Mouse (Mus musculus): ENCODE data around the gene Mesp2. TPM values are rescaled to one million over a fixed set of nuclear protein-coding genes. Genes with fewer than 3 reads are reported as not detected.
"Not testable (repeated sequence)": the region's sequence is repeated elsewhere in the genome, so short reads cannot be mapped to it uniquely, and the experiment has no call there.

Mesp2 gene
- under 1 TPM in 1 of 2 experiments, not detected in 1; 0.17 TPM for total RNA-seq (2021)

- intact Hi-C loops (cut with DNase I) = no loop called here
- DNase-seq (ENCODE audit: low spot score) = peak; percentile 46
Measured at GRCm38 (mm10) chr7:79810611-79811506, at the start of gene Mesp2. Gene Mesp2, plus strand, starts transcription at chr7:79810727.

DNA sequence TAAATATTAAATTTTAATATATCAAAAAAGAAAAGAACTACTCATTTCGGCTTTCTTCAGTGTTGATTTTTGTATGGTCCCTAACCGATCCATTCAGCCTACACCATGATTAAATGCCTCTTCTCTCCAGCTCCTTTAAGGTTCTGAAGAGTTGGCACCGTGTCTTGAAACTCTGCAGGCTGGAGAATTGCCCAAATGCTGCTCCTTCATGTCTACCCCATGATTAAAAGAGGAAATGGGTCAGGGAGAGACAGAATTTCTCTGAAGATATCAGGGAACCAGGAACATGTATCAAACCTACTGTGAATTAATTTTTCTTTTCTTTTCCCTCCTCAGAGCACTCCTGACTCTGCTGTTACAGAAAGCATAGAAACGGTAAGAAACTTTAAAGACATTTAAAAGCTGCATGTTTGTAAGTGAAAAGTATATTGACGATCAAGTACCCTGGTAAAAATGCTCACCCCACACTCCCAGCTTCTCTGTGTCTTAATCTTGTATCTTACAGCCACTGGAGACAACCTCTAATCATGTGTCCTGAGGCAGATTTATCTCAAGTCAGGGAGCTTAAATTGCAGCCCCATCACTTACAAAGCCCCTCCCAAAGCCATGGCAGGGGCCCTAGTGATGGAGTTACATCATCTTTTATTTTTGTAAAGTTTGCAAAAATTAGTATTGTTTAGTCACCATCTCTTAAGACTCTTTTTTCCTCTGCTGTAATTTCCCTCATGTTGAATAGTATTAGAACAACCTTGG, 49.2 kb upstream of the Mesp2 start:
- intact Hi-C loops (cut with DNase I) = no loop called here
- DNase-seq (ENCODE audit: low spot score) = no peak

- intact Hi-C loops (cut with DNase I) = no loop called here
- DNase-seq (ENCODE audit: low spot score) = no peak
Measured at GRCm38 (mm10) chr7:79762106-79762505, 48.4 kb upstream of the Mesp2 start.

DNA sequence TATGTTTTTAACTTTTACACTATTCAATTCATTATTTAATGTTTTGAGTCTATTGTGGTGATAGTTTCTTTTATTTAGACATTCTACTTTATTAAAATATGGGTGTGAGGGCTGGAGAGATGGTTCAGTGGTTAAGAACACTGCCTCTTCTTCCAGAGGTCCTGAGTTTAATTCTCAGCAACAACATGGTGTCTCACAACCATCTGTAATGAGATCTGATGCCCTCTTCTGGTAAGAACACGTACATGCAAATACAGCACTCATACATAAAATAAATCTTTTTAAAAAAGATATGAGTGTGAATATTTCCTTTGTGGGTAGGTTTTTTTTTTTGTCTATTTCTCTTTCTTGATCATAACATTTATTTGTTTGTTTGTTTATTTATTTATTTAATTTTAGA, 44.5 kb upstream of the Mesp2 start:
- intact Hi-C loops (cut with DNase I) = no loop called here
- DNase-seq (ENCODE audit: low spot score) = no peak

DNA sequence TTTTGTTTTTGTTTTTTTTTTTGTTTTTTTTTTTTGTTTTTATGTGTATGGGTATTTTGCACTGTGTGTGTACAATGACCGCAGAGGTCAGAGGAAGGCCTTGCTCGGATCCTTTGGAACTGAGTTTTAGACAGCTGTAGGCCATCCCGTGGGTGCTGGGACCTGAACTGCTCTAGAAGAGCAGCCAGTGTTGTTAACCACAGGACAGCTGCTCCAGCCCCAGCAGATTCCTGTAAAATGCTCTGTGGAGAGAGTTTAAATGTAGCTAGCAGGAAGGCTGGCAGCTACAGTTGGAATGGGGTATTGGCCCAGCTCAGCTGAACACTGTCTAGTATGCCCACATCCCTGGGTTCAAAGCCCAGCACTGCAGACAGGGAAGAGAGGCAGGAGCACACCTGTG, 40.9 kb upstream of the Mesp2 start:
- intact Hi-C loops (cut with DNase I) = no loop called here
- no peak for DNase-seq (ENCODE audit: low spot score)

DNA sequence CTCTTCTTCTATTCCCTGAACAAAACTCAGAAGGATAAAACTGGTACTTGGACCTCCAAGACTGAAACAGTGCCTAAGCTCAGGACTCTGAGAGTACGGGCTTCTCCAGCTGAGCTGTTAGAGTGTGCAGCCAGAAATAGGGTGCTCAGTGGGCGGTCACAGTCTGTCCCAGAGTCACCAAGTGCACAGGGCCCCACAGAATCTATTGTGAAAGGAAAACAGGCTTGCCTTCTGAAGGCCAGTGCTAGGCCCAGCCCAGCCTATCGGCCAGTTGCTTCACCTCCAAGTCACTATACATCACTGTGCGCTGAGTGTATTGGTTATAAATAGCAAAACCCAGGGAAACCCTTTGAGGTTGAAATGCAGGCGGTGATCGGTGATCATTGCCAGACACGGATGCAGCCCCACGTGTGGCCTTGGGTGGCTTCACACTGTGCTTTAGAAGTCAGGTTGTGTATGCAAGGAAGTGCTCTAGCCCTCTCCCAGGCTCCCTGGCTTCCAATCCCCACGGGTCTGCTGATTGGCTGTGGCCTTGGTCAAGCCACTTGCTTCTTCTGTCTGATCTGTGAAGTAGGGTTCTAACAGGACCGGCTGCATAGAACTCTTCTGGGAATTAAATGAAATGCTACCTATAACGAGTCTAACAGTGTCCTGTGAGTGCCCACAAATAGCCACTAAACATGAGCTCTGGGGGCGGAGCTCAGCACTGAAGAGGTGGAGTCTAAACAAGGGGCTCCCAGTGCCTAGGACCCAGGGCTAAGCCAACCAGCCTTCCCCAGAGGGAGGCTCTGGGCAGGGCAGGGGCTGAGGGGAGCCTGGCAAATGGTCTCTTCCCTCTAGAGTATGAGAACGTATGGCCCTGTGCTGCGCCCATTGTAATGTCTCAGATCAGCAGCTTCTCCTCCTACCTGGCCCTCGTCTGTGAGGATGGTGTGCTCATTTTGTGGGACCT, 38.7 kb upstream of the Mesp2 start:
- DNase-seq (ENCODE audit: low spot score) = no peak
- intact Hi-C loops (cut with DNase I) = no loop called here

DNA sequence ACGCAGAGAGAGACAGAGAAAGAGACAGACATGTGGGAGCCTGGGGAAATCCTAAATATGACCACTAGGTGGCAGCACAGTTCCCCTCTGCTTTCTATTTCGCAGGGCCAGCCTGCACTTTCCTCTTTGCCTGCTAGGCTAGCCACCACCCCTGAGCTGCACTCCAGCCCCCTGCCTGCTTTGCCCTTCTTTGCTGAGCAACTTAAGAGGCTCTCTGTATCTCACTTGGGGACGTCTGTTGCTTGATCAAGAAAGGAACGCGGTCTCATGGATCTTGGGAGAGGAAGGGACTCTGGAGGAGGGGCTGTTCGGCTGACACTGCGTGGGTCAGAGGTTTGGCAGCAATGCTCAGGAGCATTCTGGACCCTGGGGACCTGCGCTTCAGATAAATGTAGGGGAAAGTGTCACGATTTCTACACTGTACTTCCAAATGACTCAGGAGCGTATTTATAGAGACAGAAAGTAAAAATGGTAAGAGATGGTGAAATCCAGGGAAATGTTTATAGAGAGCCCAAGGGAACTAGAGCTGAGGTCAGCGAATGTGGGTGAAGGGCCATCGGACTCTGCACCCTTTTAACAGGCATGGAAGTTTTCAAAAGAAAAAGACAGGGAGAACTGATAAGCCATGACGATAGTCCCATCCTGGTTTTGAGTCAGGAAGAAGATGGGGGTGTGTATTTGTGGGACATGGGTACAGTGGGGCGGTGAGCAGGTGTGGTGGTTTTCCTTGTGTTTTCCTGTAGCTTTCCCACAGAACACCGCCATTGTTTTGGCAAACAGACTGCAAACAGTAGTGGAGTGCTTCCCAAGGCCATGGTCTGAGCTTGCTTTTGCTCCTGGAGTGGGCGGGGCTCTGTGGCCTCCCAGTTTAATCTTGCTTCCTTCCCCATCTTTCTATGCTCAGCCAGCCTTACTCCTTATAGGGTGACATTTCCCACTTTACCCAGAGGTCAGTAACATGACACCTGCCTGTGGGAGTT, 29.6 kb upstream of the Mesp2 start:
- intact Hi-C loops (cut with DNase I) = no loop called here
- peak; percentile 36 for DNase-seq (ENCODE audit: low spot score)

GRCm38 (mm10) chr7:79781826-79782515, 28.6 kb upstream of the Mesp2 start:
- intact Hi-C loops (cut with DNase I) = no loop called here
- no peak for DNase-seq (ENCODE audit: low spot score)

GRCm38 (mm10) chr7:79782516-79782855, 28.0 kb upstream of the Mesp2 start:
- intact Hi-C loops (cut with DNase I) = no loop called here
- no peak for DNase-seq (ENCODE audit: low spot score)

DNA sequence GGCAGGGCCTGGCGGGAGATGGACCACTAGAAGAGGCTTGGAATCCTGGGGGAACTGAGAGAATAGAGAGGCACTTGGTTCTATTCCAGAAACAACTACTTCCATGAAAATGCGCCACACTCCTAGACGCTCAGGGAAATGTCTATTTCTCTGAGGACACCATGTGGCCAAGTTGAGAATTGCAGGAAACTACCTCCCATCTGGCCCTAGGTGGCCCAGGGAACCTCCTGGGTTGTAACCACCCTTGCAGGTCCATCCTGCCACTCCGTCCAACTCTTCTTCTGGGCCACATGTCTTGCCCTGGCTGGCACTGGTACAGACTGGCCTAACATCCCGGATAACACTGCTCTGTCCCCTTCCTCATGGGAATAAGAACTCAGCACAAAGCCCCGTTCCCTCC, 24.2 kb upstream of the Mesp2 start:
- intact Hi-C loops (cut with DNase I) = no loop called here
- no peak for DNase-seq (ENCODE audit: low spot score)

GRCm38 (mm10) chr7:79789812-79790211, 20.7 kb upstream of the Mesp2 start:
- DNase-seq (ENCODE audit: low spot score) = not testable (repeated sequence)
- intact Hi-C loops (cut with DNase I) = loop anchor here (10.0 kb wide), 1 partner anchor 305 kb away; no protein-coding TSS in a partner anchor

GRCm38 (mm10) chr7:79792635-79793421, 17.7 kb upstream of the Mesp2 start:
- intact Hi-C loops (cut with DNase I) = loop anchor here (10.0 kb wide), 1 partner anchor 302 kb away; no protein-coding TSS in a partner anchor
- no peak for DNase-seq (ENCODE audit: low spot score)

GRCm38 (mm10) chr7:79793688-79794087, 16.8 kb upstream of the Mesp2 start, which contains the start of gene Mesp1:
Gene Mesp1, minus strand, starts transcription at chr7:79793788.
- DNase-seq (ENCODE audit: low spot score) = no peak
- intact Hi-C loops (cut with DNase I) = loop anchor here (10.0 kb wide), 1 partner anchor 301 kb away; no protein-coding TSS in a partner anchor

DNA sequence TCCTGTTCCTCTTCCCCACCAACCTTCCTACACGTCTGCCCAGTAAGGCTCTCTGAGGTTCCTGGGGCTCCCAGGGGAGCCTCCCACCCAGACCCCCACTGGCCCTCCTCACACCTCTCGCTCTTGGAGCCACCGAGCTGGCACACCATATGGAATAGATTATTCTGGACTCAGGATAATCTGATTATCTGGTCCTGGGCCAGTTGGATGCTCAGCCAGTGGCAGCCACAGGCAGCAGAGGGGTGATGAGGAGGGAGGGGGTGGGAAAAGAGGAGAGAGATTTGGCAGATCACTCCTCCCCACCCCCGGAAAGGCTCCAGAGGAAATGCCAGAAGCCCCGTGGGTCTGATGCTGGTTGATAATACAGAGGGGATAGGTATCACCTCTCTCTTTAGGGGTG, 11.9 kb upstream of the Mesp2 start:
- no peak for DNase-seq (ENCODE audit: low spot score)
- intact Hi-C loops (cut with DNase I) = loop anchor here (1.0 to 10.0 kb wide), 2 partner anchors 116 to 296 kb away; no protein-coding TSS in a partner anchor

GRCm38 (mm10) chr7:79799048-79799447, 11.5 kb upstream of the Mesp2 start:
- intact Hi-C loops (cut with DNase I) = loop anchor here (1.0 to 10.0 kb wide), 2 partner anchors 115 to 296 kb away; no protein-coding TSS in a partner anchor
- peak; percentile 47 for DNase-seq (ENCODE audit: low spot score)

DNA sequence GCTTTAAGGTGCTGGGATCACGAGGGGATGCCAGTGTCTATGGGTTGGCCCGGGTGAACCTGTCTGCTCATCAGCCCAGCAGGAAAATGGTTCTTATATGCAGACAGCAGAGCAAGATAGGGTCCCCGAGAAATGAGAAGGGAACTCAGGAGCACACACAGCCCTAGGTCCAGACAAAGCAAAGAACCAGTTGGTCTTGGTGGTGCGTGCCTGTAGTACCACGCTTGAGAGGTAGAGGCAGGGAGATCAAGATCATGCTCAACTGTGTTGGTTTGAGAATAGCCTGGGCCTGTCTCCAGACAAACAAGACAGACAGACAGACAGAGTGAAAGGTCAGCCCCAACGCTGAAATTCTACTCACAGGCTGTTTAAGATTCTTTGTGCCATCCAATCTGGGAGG, 11.0 kb upstream of the Mesp2 start:
- intact Hi-C loops (cut with DNase I) = loop anchor here (1.0 to 10.0 kb wide), 2 partner anchors 115 to 295 kb away; no protein-coding TSS in a partner anchor
- DNase-seq (ENCODE audit: low spot score) = no peak

DNA sequence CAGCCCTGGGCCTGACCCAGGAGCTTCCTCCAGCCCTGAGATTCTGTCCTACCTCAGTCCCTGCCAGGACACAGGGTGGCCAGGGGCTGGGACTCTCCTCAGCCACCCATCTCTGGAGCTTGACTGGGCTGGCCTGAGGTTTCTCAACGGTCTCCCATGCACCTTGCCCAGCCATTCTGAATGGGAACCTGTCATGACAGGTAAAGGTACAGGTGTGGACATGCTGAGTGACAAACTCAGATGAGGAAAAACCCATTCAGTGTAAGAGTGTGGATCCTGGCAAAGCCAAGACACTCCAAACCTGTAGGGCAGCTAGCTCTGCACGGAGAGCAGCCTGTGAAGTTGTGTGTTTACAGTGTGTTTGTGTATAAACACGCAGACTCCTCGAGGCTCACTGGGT, 10.2 kb upstream of the Mesp2 start:
- intact Hi-C loops (cut with DNase I) = loop anchor here (10.0 kb wide), 1 partner anchor 214 kb away; no protein-coding TSS in a partner anchor
- DNase-seq (ENCODE audit: low spot score) = no peak

Data from heart, postnatal 25 days (tissue).